Mouse (Mus musculus) liver (tissue): ENCODE measurements at regions not wholly inside any gene's neighbourhood (a gene's known extent, or its start where the extent isn't known, plus 50 kb on each side); places are given as distances from the start of the nearest gene placed in this dataset.
"Not testable (repeated sequence)": the region's sequence is repeated elsewhere in the genome, so short reads cannot be mapped to it uniquely, and the experiment has no call there.

ENCODE experiments used
- DNase-seq: peaks from one replicate; pipeline ENCODE4 v3.0.0-alpha.2; 2020; ENCODE audit warnings: mixed read lengths

DNA sequence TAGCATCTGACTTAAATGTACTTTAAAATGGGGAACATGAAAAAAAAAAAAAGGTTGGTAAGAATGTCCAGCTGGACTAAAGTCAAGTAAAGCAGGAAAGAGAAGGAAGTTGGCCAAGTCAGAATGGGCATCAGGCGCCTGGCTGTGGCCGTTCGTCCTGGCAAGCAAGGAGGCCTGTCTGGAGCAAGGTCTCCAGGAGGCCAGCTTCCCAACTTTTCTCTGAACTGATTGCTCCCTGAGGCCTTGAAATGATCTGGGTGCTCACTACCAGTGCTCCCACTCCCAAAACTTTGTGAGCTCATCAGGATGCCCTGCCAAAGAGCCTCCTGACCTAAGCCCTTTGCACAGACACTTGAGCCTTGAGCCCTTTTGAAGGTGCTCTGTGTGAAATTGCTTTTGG, 141.7 kb upstream of the Gm21897 start:
- no peak for DNase-seq

- DNase-seq, result no peak
These were observed 131.5 kb upstream of the Gm21897 start for GRCm38 (mm10) chr16:15185714-15186113.

GRCm38 (mm10) chr16:15194926-15195711, 122.1 kb upstream of the Gm21897 start:
- DNase-seq, result no peak

DNA sequence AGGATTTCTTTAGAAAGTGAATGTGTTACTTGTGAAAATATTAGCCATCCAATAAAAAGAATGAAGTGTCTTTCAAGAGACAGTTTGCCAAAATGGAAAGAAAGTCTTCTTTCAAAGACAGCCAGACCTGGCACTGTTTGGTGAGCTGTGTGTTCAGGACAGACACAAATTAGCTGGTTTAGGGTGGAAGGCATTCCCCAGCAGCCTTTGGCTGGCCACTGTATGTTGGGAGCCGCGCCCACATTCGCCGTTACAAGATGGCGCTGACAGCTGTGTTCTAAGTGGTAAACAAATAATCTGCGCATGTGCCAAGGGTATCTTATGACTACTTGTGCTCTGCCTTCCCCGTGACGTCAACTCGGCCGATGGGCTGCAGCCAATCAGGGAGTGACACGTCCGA, 121.3 kb upstream of the Gm21897 start:
- not testable (repeated sequence) for DNase-seq

GRCm38 (mm10) chr16:15196855-15197254, 120.4 kb upstream of the Gm21897 start:
- no peak for DNase-seq

DNA sequence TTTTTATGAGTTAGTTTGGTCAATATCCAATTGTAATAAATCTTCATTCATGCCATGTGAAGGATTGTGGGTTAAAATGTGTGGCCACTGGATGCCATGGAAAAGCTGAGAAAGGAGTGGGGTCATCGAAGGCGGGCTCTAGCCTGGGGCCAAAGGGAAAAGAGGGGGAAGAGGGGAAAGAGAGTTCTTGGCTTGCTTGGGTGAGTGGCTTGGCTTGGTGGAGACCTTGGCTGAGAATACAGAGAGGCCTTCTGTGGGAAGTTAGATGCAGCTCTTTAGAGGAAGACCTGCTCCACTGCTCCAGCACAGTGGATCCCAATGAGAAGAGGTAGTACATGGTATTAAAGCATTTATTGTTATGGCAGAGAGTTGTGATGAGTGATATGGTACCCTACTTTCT, 101.3 kb upstream of the Gm21897 start:
- no peak for DNase-seq

DNA sequence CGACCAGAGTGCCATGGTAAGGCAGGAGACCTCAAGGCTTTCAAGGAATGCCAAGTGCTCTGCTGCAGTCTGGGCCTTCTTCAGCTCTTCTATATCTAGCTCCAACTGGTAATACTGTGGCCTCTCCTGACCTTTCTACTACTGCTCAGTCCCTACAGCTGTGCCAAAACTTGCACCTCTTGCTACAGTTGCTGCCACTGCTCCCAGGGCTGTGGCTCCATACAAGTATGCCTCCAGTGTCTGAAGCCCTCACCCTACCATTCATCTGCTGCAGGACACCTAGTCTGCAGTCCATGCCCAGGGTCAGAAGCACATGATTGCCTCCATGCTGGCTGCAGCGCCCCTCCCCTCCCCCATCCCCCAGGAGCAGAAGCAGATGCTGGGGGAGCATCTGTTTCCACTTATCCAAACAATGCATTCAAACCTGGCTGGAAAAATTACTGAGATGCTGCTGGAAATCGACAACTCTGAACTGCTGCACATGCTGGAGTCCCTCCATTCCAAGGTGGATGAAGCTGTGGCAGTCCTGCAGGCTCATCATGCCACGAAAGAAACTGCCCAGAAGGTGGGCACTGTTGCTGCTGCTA, 96.2 kb upstream of the Gm21897 start:
- no peak for DNase-seq

DNA sequence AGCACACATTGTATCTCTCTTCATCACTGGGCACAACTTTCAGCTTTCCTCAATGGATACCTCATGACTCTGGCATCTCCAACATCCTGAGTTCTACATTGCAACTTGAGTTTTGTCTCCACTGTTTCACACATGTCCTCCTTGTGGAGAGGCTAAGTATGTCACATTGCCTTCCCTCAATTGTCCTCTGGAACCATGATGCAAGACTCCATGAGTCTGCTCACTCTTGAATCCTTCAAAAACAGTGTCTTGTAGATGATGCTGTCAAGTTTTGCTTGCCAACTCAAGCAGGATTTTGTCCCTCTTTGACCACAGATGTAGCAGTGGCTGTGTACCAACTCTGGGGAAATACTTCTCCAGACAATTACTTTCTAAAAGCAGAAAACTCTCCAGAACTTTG, 79.4 kb upstream of the Gm21897 start:
- DNase-seq, result no peak

DNA sequence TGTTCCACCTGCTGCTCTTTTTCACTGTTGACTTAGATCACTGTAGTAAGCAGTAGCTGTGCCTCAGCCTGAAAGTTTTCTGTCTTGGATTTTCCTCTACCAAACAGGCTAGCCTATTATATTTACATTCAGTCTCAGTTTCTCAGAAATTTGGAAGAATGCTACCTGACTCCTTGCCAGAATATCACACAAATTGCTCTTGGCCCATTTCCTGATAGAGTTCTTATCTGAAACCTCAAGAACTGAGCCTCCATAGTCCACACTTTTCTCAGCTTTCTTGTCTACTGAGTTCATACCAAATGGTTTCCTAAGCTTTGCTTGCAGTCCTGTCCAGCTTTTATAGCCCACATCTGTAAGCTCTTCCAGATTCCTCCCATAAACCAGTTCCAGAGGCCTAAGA, 78.8 kb upstream of the Gm21897 start:
- DNase-seq, result no peak

DNA sequence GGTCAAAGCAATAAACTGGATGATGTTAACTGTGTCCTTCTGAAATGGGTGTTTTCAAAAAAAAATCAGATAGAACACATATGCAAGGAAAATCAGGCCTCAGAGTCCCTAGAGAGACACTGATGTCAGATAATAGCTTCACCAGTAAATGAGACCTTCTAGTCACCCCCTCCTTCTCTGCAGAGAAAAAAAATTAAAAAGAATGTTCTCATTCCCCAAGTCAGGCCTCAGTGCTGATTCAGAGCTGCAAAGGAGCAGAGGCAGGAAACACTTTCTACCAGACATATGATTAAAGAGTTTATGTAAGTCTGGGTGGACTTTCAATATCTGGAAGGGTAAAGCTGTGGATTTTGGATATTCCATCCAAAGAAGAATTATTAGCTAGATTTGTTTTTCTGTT, 67.1 kb upstream of the Gm21897 start:
- no peak for DNase-seq

DNA sequence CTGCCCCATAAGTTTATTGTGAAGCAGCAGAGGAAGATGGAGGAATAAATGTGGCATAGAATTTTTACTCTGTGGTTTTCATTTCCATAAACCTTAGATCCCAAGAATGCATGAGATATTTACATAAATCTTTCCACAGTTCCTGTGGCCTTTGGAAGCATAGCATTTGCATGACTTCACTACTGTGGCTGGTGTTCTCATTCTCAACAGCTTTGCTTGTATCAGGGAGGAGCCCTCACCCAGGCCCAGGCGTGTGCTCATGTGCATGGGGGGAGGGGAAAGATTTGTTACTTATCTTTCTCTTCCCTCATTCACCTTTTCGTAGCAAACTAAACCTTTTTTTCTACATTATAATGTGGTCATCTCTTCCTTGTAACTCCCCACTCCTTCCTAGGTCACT, 65.6 kb upstream of the Gm21897 start:
- no peak for DNase-seq

GRCm38 (mm10) chr16:15252666-15253347, 64.5 kb upstream of the Gm21897 start:
- no peak for DNase-seq

DNA sequence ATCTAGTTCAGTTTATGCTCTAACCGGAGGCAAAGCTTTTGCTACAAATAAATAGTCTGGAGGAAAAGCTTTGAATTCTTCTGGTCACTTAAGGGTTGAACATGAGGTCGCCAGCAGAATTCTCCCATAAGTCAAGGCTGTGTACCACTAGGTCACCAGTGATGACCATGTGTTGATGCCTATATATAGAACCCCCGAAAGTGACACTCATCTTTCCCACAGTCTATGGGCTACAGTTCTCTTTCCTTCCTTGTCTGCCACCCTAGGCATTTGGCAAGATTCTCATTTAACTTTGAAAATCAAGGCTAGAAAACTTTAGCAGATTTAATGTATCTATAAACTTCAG, 63.9 kb upstream of the Gm21897 start:
- DNase-seq, result no peak

DNA sequence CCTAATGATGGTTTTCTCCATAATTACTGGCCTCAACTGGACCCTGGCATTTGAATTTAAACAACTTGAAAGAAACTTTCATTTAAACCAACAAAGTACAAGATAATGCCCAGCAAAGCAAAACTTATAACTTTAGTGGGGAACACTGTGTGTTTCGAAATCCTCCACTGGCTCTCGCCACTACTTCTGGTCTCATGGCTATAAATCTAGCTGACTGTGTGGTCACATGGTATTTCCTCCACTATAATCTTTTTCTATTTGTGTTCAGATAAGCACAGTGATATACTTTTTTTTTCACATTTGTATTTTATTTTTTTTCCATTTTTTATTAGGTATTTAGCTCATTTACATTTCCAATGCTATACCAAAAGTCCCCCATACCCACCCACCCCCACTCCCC, 62.6 kb upstream of the Gm21897 start:
- DNase-seq, result no peak

- DNase-seq, result no peak
These were observed 57.8 kb upstream of the Gm21897 start for GRCm38 (mm10) chr16:15259474-15259873.

- no peak for DNase-seq
These were observed 57.2 kb upstream of the Gm21897 start for GRCm38 (mm10) chr16:15260069-15260468.
